Mouse (Mus musculus) heart, embryonic 11.5 days (tissue): ENCODE measurements around the gene Prdm2. TPM values are rescaled to one million over a fixed set of nuclear protein-coding genes. Genes with fewer than 3 reads are reported as not detected.

ENCODE experiments used
- ATAC-seq: fragments of 200-750 bp; cut with Nextera tagmentation; replicated peaks from 2 replicates; pipeline ENCODE4 v1.8.0; 2017; ENCODE audit warnings: moderate library complexity; ENCODE audit not compliant: insufficient number of reproducible peaks, low FRiP score, low TSS enrichment
- H3K27ac ChIP-seq: fragments of 300-500 bp; sonication (generic); 2 replicates; pipeline ENCODE4 v1.5.1; 2014; ENCODE audit warnings: mild to moderate bottlenecking, low read depth, low read length
- H3K27me3 ChIP-seq: fragments of 300-500 bp; sonication (generic); 2 replicates; pipeline ENCODE4 v1.6.1; 2014; ENCODE audit warnings: mild to moderate bottlenecking, low read length, mixed read lengths; ENCODE audit not compliant: control insufficient read depth, insufficient read depth
- H3K36me3 ChIP-seq: fragments of 300-500 bp; sonication (generic); 2 replicates; pipeline ENCODE4 v1.6.1; 2014; ENCODE audit warnings: mild to moderate bottlenecking, low read length, moderate library complexity, mixed read lengths; ENCODE audit not compliant: control insufficient read depth, insufficient read depth
- H3K4me1 ChIP-seq: fragments of 300-500 bp; sonication (generic); 2 replicates; pipeline ENCODE4 v1.6.1; 2014; ENCODE audit warnings: low read length; ENCODE audit not compliant: control insufficient read depth, insufficient read depth
- H3K4me2 ChIP-seq: fragments of 300-500 bp; sonication (generic); 2 replicates; pipeline ENCODE4 v1.6.1; 2014; ENCODE audit warnings: mild to moderate bottlenecking, moderate library complexity
- H3K4me3 ChIP-seq: fragments of 300-500 bp; sonication (generic); 2 replicates; pipeline ENCODE4 v1.5.1; 2014; ENCODE audit warnings: low read depth, low read length
- H3K9ac ChIP-seq: fragments of 300-500 bp; sonication (generic); 2 replicates; pipeline ENCODE4 v1.6.1; 2014; ENCODE audit warnings: mild to moderate bottlenecking, low read depth, low read length, moderate library complexity
- H3K9me3 ChIP-seq: fragments of 300-500 bp; sonication (generic); replicated peaks from 2 replicates; pipeline ENCODE4 v1.6.1; 2016; ENCODE audit warnings: low read length; ENCODE audit not compliant: control insufficient read depth
- WGBS: fragments of 180-500 bp; shearing (Covaris S2); extraction: QIAGEN DNeasy Blood & Tissue Kit; methylation state at CpG from one replicate; pipeline ENCODE4 v1.1.7; 2014; ENCODE audit not compliant: insufficient replicate concordance; 5-methylcytosine and 5-hydroxymethylcytosine counted together
- polyA plus RNA-seq: library from polyadenylated mRNA; unstranded; fragments of >200 nt; fragmentation: Nextera tagmentation; extraction: Ambion mirVana; gene quantifications from 2 replicates; pipeline ENCODE4 v1.2.1, GENCODE M21; 2014

Prdm2 gene
- polyA plus RNA-seq, 1 experiment from 2014 or later = 11.0 TPM

GRCm38 (mm10) chr4:143155871-143156270, 56.9 kb downstream of the Prdm2 start:
- peaks cover 25% of the 10 kb centered on the region for H3K4me1 ChIP-seq

GRCm38 (mm10) chr4:143155036-143155435, 57.8 kb downstream of the Prdm2 start:
- Histone ChIP-seq H3K4me3 (no peak overlapping the region), H3K27ac (no peak overlapping the region), H3K9me3 (no peaks in the 10 kb centered on the region), H3K36me3 (no peaks in the 10 kb centered on the region), H3K4me2 (no peak overlapping the region), H3K4me1 (peaks cover 19% of the 10 kb centered on the region), H3K9ac (no peak overlapping the region), H3K27me3 (no peaks in the 10 kb centered on the region)
- ATAC-seq = no peak
- 85% methylated on average over 4 of the region's 4 CpGs for WGBS

More at GRCm38 (mm10) chr4:143155871-143156270, 56.9 kb downstream of the Prdm2 start:
- H3K9ac ChIP-seq = no peak overlapping the region
- H3K36me3 ChIP-seq = no peaks in the 10 kb centered on the region
- no peaks in the 10 kb centered on the region for H3K27me3 ChIP-seq
- no peak overlapping the region for H3K4me2 ChIP-seq
- no peak overlapping the region for H3K27ac ChIP-seq
- no peaks in the 10 kb centered on the region for H3K9me3 ChIP-seq
- ATAC-seq = no peak
- 78% methylated on average over 4 of the region's 4 CpGs for WGBS
- no peak overlapping the region for H3K4me3 ChIP-seq

- Histone ChIP-seq H3K9me3 (no peaks in the 10 kb centered on the region), H3K36me3 (no peaks in the 10 kb centered on the region), H3K4me1 (peaks cover 17% of the 10 kb centered on the region), H3K27ac (no peak overlapping the region), H3K4me2 (no peak overlapping the region), H3K27me3 (no peaks in the 10 kb centered on the region), H3K4me3 (no peak overlapping the region), H3K9ac (no peak overlapping the region)
- 70% methylated on average over 6 of the region's 6 CpGs for WGBS
- no peak for ATAC-seq
Observed at GRCm38 (mm10) chr4:143154571-143154970, 58.2 kb downstream of the Prdm2 start.

- H3K9ac ChIP-seq = no peak overlapping the region
- WGBS = 81% methylated on average over 5 of the region's 5 CpGs
- H3K36me3 ChIP-seq = no peaks in the 10 kb centered on the region
- no peak for ATAC-seq
- H3K4me3 ChIP-seq = no peak overlapping the region
- H3K4me2 ChIP-seq = no peak overlapping the region
- no peak overlapping the region for H3K27ac ChIP-seq
- no peaks in the 10 kb centered on the region for H3K9me3 ChIP-seq
- H3K4me1 ChIP-seq = peaks cover 12% of the 10 kb centered on the region
- H3K27me3 ChIP-seq = no peaks in the 10 kb centered on the region
Observed at GRCm38 (mm10) chr4:143152634-143153033, 60.2 kb downstream of the Prdm2 start.

- Histone ChIP-seq H3K4me2 (no peak overlapping the region), H3K9me3 (no peaks in the 10 kb centered on the region), H3K27ac (no peak overlapping the region), H3K27me3 (no peaks in the 10 kb centered on the region), H3K36me3 (no peaks in the 10 kb centered on the region), H3K4me1 (peaks cover 18% of the 10 kb centered on the region), H3K9ac (no peak overlapping the region), H3K4me3 (no peak overlapping the region)
- no peak for ATAC-seq
- 76% methylated on average over 1 of the region's 1 CpGs for WGBS
Observed at GRCm38 (mm10) chr4:143151267-143151666, 61.5 kb downstream of the Prdm2 start.

- H3K4me1 ChIP-seq = peaks cover 24% of the 10 kb centered on the region
- H3K36me3 ChIP-seq = no peaks in the 10 kb centered on the region
- 63% methylated on average over 3 of the region's 3 CpGs for WGBS
- no peak overlapping the region for H3K9ac ChIP-seq
- no peak overlapping the region for H3K4me2 ChIP-seq
- H3K9me3 ChIP-seq = no peaks in the 10 kb centered on the region
- H3K4me3 ChIP-seq = no peak overlapping the region
- no peaks in the 10 kb centered on the region for H3K27me3 ChIP-seq
- ATAC-seq = no peak
- H3K27ac ChIP-seq = no peak overlapping the region
Observed at GRCm38 (mm10) chr4:143147666-143148065, 65.1 kb downstream of the Prdm2 start.

GRCm38 (mm10) chr4:143143615-143144014, 69.2 kb downstream of the Prdm2 start:
- WGBS = 34% methylated on average over 7 of the region's 7 CpGs
- no peaks in the 10 kb centered on the region for H3K27me3 ChIP-seq
- no peaks in the 10 kb centered on the region for H3K9me3 ChIP-seq
- peaks cover 24% of the 10 kb centered on the region for H3K4me1 ChIP-seq
- no peak overlapping the region for H3K4me3 ChIP-seq
- no peak for ATAC-seq
- H3K4me2 ChIP-seq = no peak overlapping the region
- H3K27ac ChIP-seq = no peak overlapping the region
- peaks cover 5% of the 10 kb centered on the region; the same call in 1 of the 2 replicates for H3K36me3 ChIP-seq
- no peak overlapping the region for H3K9ac ChIP-seq

GRCm38 (mm10) chr4:143141645-143142259, 71.0 kb downstream of the Prdm2 start:
- Histone ChIP-seq H3K9ac (no peak overlapping the region), H3K27me3 (no peaks in the 10 kb centered on the region), H3K4me2 (no peak overlapping the region), H3K4me1 (peaks cover 11% of the 10 kb centered on the region), H3K36me3 (peaks cover 7% of the 10 kb centered on the region; the same call in 1 of the 2 replicates), H3K9me3 (no peaks in the 10 kb centered on the region), H3K4me3 (no peak overlapping the region), H3K27ac (no peak overlapping the region)
- WGBS = 83% methylated on average over 12 of the region's 12 CpGs
- no peak for ATAC-seq

- no peak overlapping the region for H3K4me2 ChIP-seq
- no peak for ATAC-seq
- H3K27me3 ChIP-seq = no peaks in the 10 kb centered on the region
- peaks cover 6% of the 10 kb centered on the region for H3K4me1 ChIP-seq
- WGBS = 77% methylated on average over 3 of the region's 3 CpGs
- H3K9me3 ChIP-seq = no peaks in the 10 kb centered on the region
- no peak overlapping the region for H3K4me3 ChIP-seq
- no peak overlapping the region for H3K9ac ChIP-seq
- H3K27ac ChIP-seq = no peak overlapping the region
- H3K36me3 ChIP-seq = peaks cover 7% of the 10 kb centered on the region
Observed at GRCm38 (mm10) chr4:143140940-143141339, 71.9 kb downstream of the Prdm2 start.
